Mouse (Mus musculus) hindbrain, embryonic 16.5 days (tissue): ENCODE results near the gene Mfsd5. TPM values are rescaled to one million over a fixed set of nuclear protein-coding genes. Genes with fewer than 3 reads are reported as not detected.

Experiments
- ATAC-seq: fragments of 200-750 bp; cut with Nextera tagmentation; 2 replicates; pipeline ENCODE4 v1.8.0; 2017; ENCODE audit warnings: moderate TSS enrichment, moderate library complexity
- H3K27ac ChIP-seq: fragments of 300-500 bp; sonication (generic); 2 replicates; pipeline ENCODE4 v1.5.1; 2014; ENCODE audit warnings: low read depth, mild to moderate bottlenecking, control low read depth, low read length, moderate library complexity
- H3K27me3 ChIP-seq: fragments of 300-500 bp; sonication (generic); replicated peaks from 2 replicates; pipeline ENCODE4 v1.6.1; 2014; ENCODE audit warnings: low read length; ENCODE audit not compliant: control insufficient read depth, insufficient read depth
- H3K36me3 ChIP-seq: fragments of 300-500 bp; sonication (generic); 2 replicates; pipeline ENCODE4 v1.6.1; 2014; ENCODE audit warnings: mild to moderate bottlenecking, low read length, moderate library complexity, mixed read lengths; ENCODE audit not compliant: control insufficient read depth, insufficient read depth
- H3K4me1 ChIP-seq: fragments of 300-500 bp; sonication (generic); 2 replicates; pipeline ENCODE4 v1.6.1; 2014; ENCODE audit warnings: low read depth, low read length; ENCODE audit not compliant: control insufficient read depth, insufficient read depth
- H3K4me2 ChIP-seq: fragments of 300-500 bp; sonication (generic); 2 replicates; pipeline ENCODE4 v1.6.1; 2014; ENCODE audit warnings: mild to moderate bottlenecking, low read length, control low read depth, moderate library complexity
- H3K4me3 ChIP-seq: fragments of 300-500 bp; sonication (generic); 2 replicates; pipeline ENCODE4 v1.5.1; 2014; ENCODE audit warnings: mild to moderate bottlenecking, low read length, control low read depth, moderate library complexity
- H3K9ac ChIP-seq: fragments of 300-500 bp; sonication (generic); 2 replicates; pipeline ENCODE4 v1.6.1; 2014; ENCODE audit warnings: low read depth, mild to moderate bottlenecking, control low read depth, low read length, moderate library complexity
- H3K9me3 ChIP-seq: fragments of 300-500 bp; sonication (generic); 2 replicates; pipeline ENCODE4 v1.6.1; 2014; ENCODE audit warnings: mild to moderate bottlenecking, low read length, moderate library complexity; ENCODE audit not compliant: control insufficient read depth
- WGBS: fragments of 180-500 bp; shearing (Covaris S2); extraction: QIAGEN DNeasy Blood & Tissue Kit; methylation state at CpG from one replicate; pipeline ENCODE4 v1.1.7; 2014; 5-methylcytosine and 5-hydroxymethylcytosine counted together
- polyA plus RNA-seq: library from polyadenylated mRNA; unstranded; fragments of >200 nt; fragmentation: Nextera tagmentation; extraction: Ambion mirVana; gene quantifications from 2 replicates; pipeline ENCODE4 v1.2.1, GENCODE M21; 2015

The Mfsd5 gene
- polyA plus RNA-seq, 1 experiment from 2014 or later, result 65.9 TPM

DNA sequence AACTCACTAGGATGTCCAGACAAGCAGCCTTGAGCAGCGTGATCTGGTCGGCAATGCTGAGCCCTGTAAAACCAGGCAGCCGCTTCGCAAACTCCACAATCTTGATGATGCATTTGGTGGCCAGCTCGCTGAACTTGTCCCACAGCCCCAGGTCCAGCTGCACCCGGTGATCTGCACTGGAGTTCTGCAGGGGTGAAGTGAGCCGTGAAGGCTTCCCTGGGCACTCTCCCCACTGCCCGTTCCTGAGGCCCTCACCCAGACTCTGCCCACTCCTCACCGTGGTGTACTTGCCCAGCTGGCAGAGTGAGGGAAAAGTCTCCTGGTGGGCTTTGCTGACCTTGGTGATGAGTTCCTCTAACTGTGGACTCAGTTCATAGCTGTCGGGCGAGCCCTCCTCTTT is 39.4 kb upstream of the Mfsd5 start:
- Histone ChIP-seq H3K9ac (no peak overlapping the region), H3K4me2 (no peak overlapping the region), H3K9me3 (no peaks in the 10 kb centered on the region), H3K36me3 (0 out of 2 replicates have a peak, but pooled peaks cover 4% of the 10 kb centered on the region), H3K4me3 (no peak overlapping the region), H3K27ac (no peak overlapping the region), H3K4me1 (peaks cover 12% of the 10 kb centered on the region), H3K27me3 (peaks cover 16% of the 10 kb centered on the region)
- no peak for ATAC-seq
- WGBS, result 69% methylated on average over 11 of the region's 11 CpGs

DNA sequence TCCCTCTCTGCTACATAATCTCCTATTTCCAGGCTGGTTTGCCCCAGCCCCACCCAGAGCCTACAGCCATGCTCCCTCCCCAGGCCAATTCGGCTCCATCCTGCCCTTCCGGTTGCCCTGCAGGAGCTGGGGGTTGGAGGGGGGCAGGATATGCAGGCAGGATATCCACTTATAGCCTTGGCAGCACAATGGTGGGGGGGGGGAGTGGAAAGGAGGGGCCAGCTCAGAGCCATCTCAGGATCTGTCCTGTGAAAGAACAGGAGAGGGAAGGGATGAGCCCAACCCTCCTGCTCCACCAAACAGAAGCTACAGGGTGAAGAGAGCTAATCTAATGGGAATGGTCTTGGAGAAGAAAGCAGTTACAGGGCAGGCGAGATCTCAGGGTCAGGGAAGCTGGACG is 38.6 kb upstream of the Mfsd5 start:
- Histone ChIP-seq H3K4me1 (peaks cover 19% of the 10 kb centered on the region), H3K27me3 (peaks cover 16% of the 10 kb centered on the region), H3K4me2 (no peak overlapping the region), H3K9ac (no peak overlapping the region), H3K36me3 (0 out of 2 replicates have a peak, but pooled peaks cover 4% of the 10 kb centered on the region), H3K27ac (no peak overlapping the region), H3K9me3 (no peaks in the 10 kb centered on the region), H3K4me3 (no peak overlapping the region)
- WGBS, result 94% methylated on average over 4 of the region's 4 CpGs
- ATAC-seq, result no peak

DNA sequence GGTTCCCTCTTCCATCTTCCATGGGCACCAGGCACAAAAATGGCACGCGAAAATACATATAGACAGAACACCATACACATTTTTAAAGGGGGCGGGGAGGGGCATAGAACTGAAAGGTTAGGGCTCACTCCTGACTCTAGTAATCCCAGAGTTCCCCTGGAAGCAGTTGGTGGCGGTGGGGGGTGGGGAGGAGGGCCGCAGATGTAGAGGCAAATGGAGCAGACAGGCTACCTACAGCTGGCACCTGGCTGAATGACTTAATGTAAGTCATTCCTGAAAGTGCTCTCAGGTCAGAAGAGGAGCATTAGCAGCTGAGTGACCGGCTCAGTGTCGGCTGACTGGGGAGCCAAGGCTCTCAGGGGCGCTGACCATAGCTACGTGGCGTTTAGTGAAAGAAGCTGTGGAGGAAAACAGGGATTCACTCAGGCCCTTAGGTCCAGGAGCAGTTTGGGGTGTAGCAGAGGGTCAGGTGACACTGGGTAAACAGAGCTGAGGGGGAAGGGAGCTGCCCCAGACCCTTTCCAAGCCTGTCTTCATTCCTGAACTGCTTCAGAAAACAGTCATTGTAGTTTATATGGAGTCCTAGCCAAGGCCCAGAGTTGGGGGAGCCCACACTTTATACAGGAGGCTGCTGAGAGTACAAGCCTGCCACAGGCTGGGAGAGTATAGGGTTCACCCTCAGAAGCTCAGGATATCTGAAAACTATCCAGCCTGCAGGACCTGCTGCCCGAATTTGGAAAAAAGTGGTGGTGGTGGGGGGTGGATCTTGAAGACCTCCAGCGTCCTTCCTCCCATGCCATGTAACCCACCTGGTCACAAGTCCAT is 36.6 kb upstream of the Mfsd5 start:
- H3K4me2 ChIP-seq, result no peak overlapping the region
- H3K4me1 ChIP-seq, result peaks cover 29% of the 10 kb centered on the region
- no peak overlapping the region for H3K9ac ChIP-seq
- no peaks in the 10 kb centered on the region for H3K9me3 ChIP-seq
- no peak overlapping the region for H3K4me3 ChIP-seq
- no peak overlapping the region for H3K27ac ChIP-seq
- H3K36me3 ChIP-seq, result 0 out of 2 replicates have a peak, but pooled peaks cover 4% of the 10 kb centered on the region
- 33% methylated on average over 12 of the region's 12 CpGs for WGBS
- peaks cover 19% of the 10 kb centered on the region for H3K27me3 ChIP-seq
- ATAC-seq, result no peak

DNA sequence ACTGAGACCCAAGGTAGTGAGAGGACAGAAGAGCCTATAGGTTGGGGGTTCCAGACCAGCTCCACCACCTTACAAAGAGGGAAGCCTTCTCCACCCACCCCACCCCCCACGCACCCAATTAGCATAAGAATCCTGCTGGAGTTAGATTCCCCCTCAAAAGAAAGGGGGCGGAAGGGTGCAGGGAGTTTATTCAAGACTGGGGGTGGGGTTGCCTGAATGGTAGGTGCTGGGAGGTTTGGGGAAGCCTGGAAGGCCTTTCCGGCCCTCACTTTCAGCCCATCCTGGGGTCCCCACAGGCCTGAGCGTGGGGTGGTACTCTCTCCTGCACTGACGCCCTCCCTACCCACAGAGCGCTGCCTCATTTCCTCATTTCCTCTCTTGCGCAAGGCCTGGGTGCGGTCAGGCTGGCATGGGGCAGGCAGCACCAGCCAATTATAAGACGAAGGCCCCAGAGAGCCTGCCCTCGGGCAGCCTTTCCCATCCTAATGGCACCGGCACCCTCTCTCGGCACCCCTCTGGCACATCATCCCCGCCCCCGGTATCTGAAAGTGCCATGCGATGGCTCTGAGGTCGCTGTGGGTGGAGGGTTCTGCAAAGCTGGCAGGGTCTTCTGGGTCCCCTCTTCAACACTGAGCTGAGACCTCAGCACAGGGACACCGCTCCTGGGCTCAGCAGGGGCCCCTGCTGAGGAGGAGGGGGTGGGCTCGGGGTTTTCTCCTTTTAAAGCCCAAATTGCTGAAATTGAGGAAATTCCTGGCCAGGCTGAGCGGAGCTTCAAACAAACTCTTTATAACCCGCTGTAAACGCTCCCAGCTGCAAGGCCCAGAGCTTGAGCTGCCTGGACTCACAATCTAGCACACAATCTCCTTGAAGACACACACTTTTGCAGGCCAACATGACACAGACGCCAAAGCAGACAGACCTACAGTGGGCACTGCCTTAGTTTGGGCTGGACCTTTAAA is 35.7 kb upstream of the Mfsd5 start:
- peaks cover 30% of the 10 kb centered on the region for H3K4me1 ChIP-seq
- H3K36me3 ChIP-seq, result 0 out of 2 replicates have a peak, but pooled peaks cover 3% of the 10 kb centered on the region
- H3K9ac ChIP-seq, result peak overlapping the region; percentile 45
- 11% methylated on average over 21 of the region's 22 CpGs for WGBS
- H3K4me3 ChIP-seq, result peak overlapping the region; percentile 14; the same call in 1 of the 2 replicates
- no peaks in the 10 kb centered on the region for H3K9me3 ChIP-seq
- H3K27ac ChIP-seq, result no peak overlapping the region
- peak overlapping the region; percentile 37 for H3K4me2 ChIP-seq
- H3K27me3 ChIP-seq, result peaks cover 20% of the 10 kb centered on the region
- no peak for ATAC-seq

DNA sequence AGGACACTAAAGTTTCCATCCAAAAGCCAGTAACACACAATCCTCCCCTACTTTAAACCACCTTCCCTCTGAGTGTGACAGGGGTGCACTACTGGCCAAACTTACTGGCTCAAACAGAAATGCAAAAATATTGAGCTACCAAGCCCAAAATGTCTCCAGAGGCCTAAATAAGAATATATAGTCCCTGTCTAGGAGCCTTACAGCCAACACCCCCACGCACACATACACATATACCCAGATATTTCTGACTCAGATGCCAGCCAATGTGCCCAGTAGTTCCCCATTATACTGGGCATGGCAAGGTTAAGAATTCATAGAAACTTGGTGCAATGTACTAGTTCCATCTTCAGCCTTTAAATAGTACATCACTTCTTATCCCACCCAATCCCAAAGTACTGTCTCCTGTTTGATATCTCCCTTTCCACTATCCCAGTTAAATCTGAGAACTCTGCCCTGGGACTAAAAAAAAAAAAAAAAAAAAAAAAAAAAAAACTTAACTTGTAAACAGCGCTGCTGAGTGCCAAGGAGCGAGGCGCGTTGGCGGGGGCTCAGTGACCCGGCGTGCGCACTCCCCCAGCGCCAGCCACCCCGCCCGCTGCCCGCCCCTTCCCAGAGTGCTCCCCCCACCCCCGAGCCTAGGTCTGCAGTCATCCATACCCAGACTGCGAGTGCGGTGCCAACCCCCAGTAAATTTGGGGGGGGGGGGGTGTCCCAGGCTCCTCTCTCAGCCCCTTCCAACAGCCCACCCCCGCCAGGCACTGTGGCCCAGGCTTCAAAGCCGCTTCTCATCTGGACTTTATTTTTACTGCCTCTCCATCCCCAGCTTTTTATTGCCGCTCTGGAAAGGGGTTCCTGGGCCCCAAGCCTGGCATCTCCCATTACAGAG is 34.7 kb upstream of the Mfsd5 start:
- no peak for ATAC-seq
- Histone ChIP-seq H3K36me3 (no peaks in the 10 kb centered on the region), H3K9me3 (no peaks in the 10 kb centered on the region), H3K9ac (peak overlapping the region; percentile 52), H3K4me2 (peak overlapping the region; percentile 100), H3K4me1 (peaks cover 30% of the 10 kb centered on the region), H3K4me3 (peak overlapping the region; percentile 64), H3K27ac (no peak overlapping the region; the same call in 1 of the 2 replicates), H3K27me3 (peaks cover 24% of the 10 kb centered on the region)
- 7% methylated on average over 19 of the region's 19 CpGs for WGBS

DNA sequence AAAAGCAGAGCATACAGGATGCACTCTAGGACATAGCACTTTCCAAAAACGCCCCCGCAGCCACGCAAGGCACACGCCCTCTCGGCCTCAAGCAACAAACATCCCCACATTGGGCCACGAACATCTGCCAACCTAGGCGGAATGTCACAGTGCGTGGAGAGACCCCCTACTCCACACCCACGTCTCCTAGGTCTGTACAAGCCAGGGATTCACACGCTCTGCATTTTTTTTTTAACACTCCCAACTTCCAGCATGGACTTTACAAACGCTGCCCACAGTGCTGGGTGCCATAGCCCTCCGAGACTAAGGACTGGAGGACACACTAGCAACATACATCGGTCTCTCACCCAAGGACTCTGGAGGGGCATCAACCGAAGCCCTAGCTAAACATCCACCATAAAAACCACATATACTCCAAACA is 33.8 kb upstream of the Mfsd5 start:
- Histone ChIP-seq H3K27me3 (peaks cover 24% of the 10 kb centered on the region), H3K4me2 (peak overlapping the region; percentile 100), H3K27ac (peak overlapping the region; percentile 85), H3K9ac (peak overlapping the region; percentile 82), H3K9me3 (no peaks in the 10 kb centered on the region), H3K4me3 (peak overlapping the region; percentile 64), H3K36me3 (no peaks in the 10 kb centered on the region), H3K4me1 (peaks cover 30% of the 10 kb centered on the region)
- ATAC-seq, result no peak
- 4% methylated on average over 14 of the region's 14 CpGs for WGBS

DNA sequence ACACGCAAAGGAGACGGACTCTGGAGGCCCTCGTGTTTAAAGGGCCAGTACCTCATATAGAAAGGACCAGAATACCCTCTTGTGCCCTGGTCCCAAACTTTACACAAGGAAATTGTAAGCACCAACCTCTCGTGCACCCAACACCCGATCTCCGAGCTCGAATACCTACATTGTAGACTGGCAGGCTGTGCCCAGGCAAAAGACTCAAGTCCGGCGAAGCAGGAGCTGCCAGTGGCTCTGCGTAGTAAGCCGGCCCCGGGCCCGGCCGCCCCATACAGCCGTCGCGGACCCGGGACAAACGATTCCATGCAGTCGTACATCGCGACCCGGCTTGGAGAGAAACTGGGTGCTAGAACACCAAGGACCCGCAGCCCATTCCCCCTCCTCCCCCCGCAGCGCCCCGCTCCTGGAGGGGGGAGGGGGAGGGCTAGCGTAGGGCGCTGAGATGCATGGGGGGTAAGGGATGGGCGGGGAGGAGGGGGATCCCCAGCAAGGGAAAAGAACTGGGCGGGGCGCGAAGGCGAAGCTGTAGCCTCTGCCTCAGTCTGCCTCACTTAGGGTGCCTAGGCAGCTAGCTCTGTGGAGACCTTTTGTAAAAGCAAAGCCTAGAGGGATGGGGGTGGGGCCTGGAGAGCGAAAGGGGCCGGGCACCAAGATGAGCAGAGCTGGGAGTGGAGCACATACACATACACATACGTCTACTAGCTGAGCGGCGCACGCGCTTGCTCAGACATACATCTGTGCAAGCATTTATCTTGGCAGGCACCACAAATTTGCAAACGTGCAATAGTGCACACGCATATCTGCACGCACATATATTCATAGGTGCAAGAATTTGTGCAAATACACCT is 33.1 kb upstream of the Mfsd5 start:
- under 1% methylated on average over 41 of the region's 44 CpGs for WGBS
- peak overlapping the region; percentile 100 for H3K4me2 ChIP-seq
- H3K4me1 ChIP-seq, result peaks cover 30% of the 10 kb centered on the region
- H3K4me3 ChIP-seq, result peak overlapping the region; percentile 64
- ATAC-seq, result peak; percentile 85
- H3K9ac ChIP-seq, result peak overlapping the region; percentile 82
- H3K9me3 ChIP-seq, result no peaks in the 10 kb centered on the region
- H3K27me3 ChIP-seq, result peaks cover 26% of the 10 kb centered on the region
- H3K36me3 ChIP-seq, result no peaks in the 10 kb centered on the region
- H3K27ac ChIP-seq, result peak overlapping the region; percentile 85

DNA sequence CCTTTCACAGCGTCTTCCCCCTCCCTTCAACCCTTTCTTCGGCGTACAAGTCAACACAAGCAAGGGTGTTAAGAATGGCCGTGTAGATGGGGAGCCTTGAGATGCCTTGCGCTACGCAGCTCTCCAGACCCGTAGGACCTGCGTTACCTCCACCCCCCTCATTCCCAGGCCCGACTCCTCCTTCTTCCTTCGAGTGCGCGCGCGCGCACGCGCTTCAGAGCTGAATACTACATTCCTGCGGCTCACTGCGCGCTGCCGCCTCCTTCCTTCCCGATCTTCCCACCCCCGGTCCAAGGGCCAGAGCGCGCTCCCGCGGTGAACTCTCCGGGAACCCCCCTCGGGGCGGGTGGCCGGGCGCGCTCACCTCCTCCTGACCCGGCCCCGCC is 32.4 kb upstream of the Mfsd5 start:
- ATAC-seq, result peak; percentile 79
- Histone ChIP-seq H3K4me2 (peak overlapping the region; percentile 100), H3K4me3 (peak overlapping the region; percentile 64), H3K27me3 (peaks cover 28% of the 10 kb centered on the region), H3K36me3 (no peaks in the 10 kb centered on the region), H3K27ac (peak overlapping the region; percentile 85), H3K9me3 (no peaks in the 10 kb centered on the region), H3K9ac (peak overlapping the region; percentile 82), H3K4me1 (peaks cover 30% of the 10 kb centered on the region)
- under 1% methylated on average over 34 of the region's 35 CpGs for WGBS
